Mouse (Mus musculus) embryonic fibroblast, embryonic 13.5 days (primary cell): ENCODE results near the gene Shisal1.

Source experiments
- CTCF ChIP-seq: IDR thresholded peaks from 2 replicates; pipeline ENCODE4 v1.5.1; 2011; ENCODE audit warnings: mild to moderate bottlenecking, control low read depth, low read length, moderate library complexity, borderline replicate concordance; ENCODE audit not compliant: insufficient read depth
- POLR2A ChIP-seq: IDR thresholded peaks from 2 replicates; pipeline ENCODE4 v1.6.1; 2011; ENCODE audit warnings: low read depth, mild to moderate bottlenecking, control low read depth, low read length, moderate library complexity

- no peak for TF ChIP-seq CTCF
- no peak for TF ChIP-seq POLR2A
Measured at GRCm38 (mm10) chr15:84461429-84461828, 14.5 kb upstream of the Shisal1 start.
